Mouse (Mus musculus): Measurements from ENCODE around the gene Syna. TPM values are rescaled to one million over a fixed set of nuclear protein-coding genes. Genes with fewer than 3 reads are reported as not detected.

Syna gene
- polyA plus RNA-seq (2014; fragmentation: Nextera tagmentation; extraction: Ambion mirVana) = 0.10 TPM in 1 of 2 replicates, not detected in the other

DNA sequence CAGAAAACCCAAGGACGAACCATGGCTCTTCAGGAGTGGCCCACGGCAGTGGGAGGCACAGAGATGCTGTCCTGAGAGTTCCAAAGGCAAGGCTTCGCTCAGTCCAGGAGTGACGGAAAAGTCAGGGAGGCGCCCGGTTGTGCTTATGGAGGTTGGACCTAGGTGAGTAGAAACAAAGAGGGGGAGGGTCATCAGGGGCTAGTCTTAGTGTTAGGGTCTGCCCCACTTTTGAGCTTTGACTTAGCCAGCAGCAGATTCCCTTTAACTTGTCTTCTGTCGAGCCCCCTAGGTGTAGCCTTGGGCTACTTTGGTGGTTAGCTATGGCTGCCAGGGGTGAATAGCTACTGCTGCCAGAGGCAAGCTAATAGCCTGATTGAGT is at the start of gene Syna:
TSS of gene Syna (minus strand) at position 101 of the 379 bp plus-strand sequence.
- H3K27ac ChIP-seq (ENCODE audit: low read depth, low read length) = no peak within 1 kb of the TSS
- H3K36me3 ChIP-seq (ENCODE audit: control insufficient read depth, insufficient read depth, low read length) = no peaks in the 10 kb centered on the region
- H3K4me3 ChIP-seq (ENCODE audit: low read depth, low read length) = no peak within 1 kb of the TSS
- H3K4me2 ChIP-seq (ENCODE audit: low read length) = no peak within 1 kb of the TSS
- H3K4me1 ChIP-seq (ENCODE audit: control insufficient read depth, insufficient read depth, low read length) = peaks cover 7% of the 10 kb centered on the region
- no peak for DNase-seq (ENCODE audit: low spot score)
- 91% methylated on average over 7 of the region's 7 CpGs for WGBS
- H3K9me3 ChIP-seq (replicated peaks; ENCODE audit: control insufficient read depth, low read length) = no peaks in the 10 kb centered on the region
- no peak for ATAC-seq
- H3K9ac ChIP-seq (ENCODE audit: low read length) = no peak within 1 kb of the TSS
- H3K27me3 ChIP-seq (replicated peaks; ENCODE audit: control insufficient read depth, insufficient read depth, low read length) = no peaks in the 10 kb centered on the region

DNA sequence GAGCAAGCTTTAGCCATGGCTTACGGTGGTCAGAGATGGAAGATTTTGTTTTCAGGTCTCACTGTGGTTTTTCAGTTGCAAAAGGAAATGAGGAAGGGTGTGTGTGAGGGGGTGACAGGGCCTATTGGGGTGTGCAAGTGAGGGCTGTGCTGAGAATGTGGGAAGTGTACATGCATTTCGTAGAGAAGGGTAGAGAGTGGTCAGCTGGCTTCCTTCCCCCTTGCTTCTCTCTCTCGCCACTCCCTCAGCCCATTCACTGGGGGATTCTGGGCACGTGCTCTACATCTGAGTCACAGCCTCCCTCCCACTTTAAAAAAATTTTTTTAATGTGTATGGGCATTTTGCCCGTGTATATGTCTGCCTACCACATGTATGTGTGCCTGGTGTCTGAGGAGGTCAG is 47.1 kb upstream of the Syna start:
- Histone ChIP-seq H3K4me1 (ENCODE audit: control insufficient read depth, insufficient read depth, low read length) (no peaks in the 10 kb centered on the region), H3K4me2 (ENCODE audit: low read length) (no peak overlapping the region), H3K4me3 (ENCODE audit: low read depth, low read length) (no peak overlapping the region), H3K27me3 (replicated peaks; ENCODE audit: control insufficient read depth, insufficient read depth, low read length) (no peaks in the 10 kb centered on the region), H3K9ac (ENCODE audit: low read length) (no peak overlapping the region), H3K36me3 (ENCODE audit: control insufficient read depth, insufficient read depth, low read length) (no peaks in the 10 kb centered on the region), H3K9me3 (replicated peaks; ENCODE audit: control insufficient read depth, low read length) (no peaks in the 10 kb centered on the region), H3K27ac (ENCODE audit: low read depth, low read length) (no peak overlapping the region)
- no peak for ATAC-seq
- WGBS = 75% methylated on average over 5 of the region's 5 CpGs
- DNase-seq (ENCODE audit: low spot score) = no peak

DNA sequence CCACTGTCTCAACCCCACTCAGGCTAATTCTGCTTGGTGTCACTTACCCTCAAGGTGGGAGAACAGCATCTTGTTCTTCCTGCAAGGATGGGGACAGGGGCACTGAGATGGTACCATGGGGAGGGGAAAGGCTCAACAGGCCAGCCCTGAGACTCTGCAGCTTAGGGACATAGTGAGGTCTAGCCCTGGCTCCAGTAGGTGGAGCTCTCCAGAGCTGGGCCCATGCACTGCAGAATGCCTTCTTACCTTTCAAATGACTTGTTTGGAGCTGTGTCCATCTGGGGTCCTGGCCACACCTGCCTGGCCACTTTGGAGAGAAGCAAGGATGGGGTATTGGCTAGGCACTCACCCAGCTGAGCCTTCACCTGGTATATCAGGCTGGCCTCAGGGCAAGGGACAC is 46.3 kb upstream of the Syna start:
- Histone ChIP-seq H3K4me1 (ENCODE audit: control insufficient read depth, insufficient read depth, low read length) (no peaks in the 10 kb centered on the region), H3K36me3 (ENCODE audit: control insufficient read depth, insufficient read depth, low read length) (no peaks in the 10 kb centered on the region), H3K9me3 (replicated peaks; ENCODE audit: control insufficient read depth, low read length) (no peaks in the 10 kb centered on the region), H3K4me2 (ENCODE audit: low read length) (no peak overlapping the region), H3K27ac (ENCODE audit: low read depth, low read length) (no peak overlapping the region), H3K9ac (ENCODE audit: low read length) (no peak overlapping the region), H3K27me3 (replicated peaks; ENCODE audit: control insufficient read depth, insufficient read depth, low read length) (no peaks in the 10 kb centered on the region), H3K4me3 (ENCODE audit: low read depth, low read length) (no peak overlapping the region)
- DNase-seq (ENCODE audit: low spot score) (no peak), ATAC-seq (no peak)

DNA sequence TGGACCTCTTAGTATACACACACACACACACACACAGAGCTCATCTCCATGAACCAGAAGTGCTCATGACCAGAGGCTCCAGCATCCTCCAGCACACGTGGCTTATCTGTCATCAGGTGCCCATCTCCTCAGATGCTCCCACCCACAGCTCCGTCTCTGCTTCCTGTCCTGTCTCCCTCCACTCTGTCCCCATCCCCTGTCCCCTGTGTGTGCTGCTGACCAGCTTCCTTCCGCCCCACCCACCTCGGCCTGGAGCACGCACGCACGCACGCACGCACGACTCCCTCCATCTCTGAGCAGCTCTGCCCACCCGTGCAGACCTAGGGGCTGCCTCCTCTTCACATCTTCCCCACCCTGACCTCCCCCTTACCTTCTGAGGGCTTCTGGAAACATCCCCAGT is 44.4 kb upstream of the Syna start:
- DNase-seq (ENCODE audit: low spot score) (no peak), ATAC-seq (no peak)
- Histone ChIP-seq H3K4me2 (ENCODE audit: low read length) (no peak overlapping the region), H3K27me3 (replicated peaks; ENCODE audit: control insufficient read depth, insufficient read depth, low read length) (no peaks in the 10 kb centered on the region), H3K4me3 (ENCODE audit: low read depth, low read length) (no peak overlapping the region), H3K9me3 (replicated peaks; ENCODE audit: control insufficient read depth, low read length) (no peaks in the 10 kb centered on the region), H3K27ac (ENCODE audit: low read depth, low read length) (no peak overlapping the region), H3K4me1 (ENCODE audit: control insufficient read depth, insufficient read depth, low read length) (no peaks in the 10 kb centered on the region), H3K9ac (ENCODE audit: low read length) (no peak overlapping the region), H3K36me3 (ENCODE audit: control insufficient read depth, insufficient read depth, low read length) (peaks cover 7% of the 10 kb centered on the region; the same call in 1 of the 2 replicates)
- WGBS = 92% methylated on average over 11 of the region's 11 CpGs

DNA sequence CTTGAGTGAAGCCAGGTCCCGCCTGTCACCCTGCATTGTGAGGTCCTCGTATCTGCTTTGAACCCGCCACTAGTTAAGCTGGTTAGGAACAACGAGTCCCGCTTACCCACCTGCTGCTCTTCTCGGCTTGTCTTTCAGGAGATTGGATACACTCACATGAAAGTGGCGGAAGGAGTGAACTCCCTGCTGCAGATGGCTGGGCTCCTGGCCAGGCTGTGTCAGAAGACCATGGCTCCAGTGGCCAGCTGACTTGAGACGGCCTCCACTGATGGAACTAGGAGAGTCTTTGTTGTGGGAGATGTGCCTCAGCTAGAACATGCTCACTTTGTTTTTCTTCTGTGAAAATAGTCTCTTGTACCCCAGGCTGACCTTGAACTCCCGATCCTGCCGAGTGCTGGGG is 37.7 kb upstream of the Syna start:
- DNase-seq (ENCODE audit: low spot score) (no peak), ATAC-seq (no peak)
- Histone ChIP-seq H3K36me3 (ENCODE audit: control insufficient read depth, insufficient read depth, low read length) (peaks cover 73% of the 10 kb centered on the region), H3K27me3 (replicated peaks; ENCODE audit: control insufficient read depth, insufficient read depth, low read length) (no peaks in the 10 kb centered on the region), H3K27ac (ENCODE audit: low read depth, low read length) (no peak overlapping the region), H3K4me1 (ENCODE audit: control insufficient read depth, insufficient read depth, low read length) (no peaks in the 10 kb centered on the region), H3K9me3 (replicated peaks; ENCODE audit: control insufficient read depth, low read length) (no peaks in the 10 kb centered on the region), H3K4me2 (ENCODE audit: low read length) (no peak overlapping the region), H3K9ac (ENCODE audit: low read length) (no peak overlapping the region), H3K4me3 (ENCODE audit: low read depth, low read length) (no peak overlapping the region)
- WGBS = 83% methylated on average over 10 of the region's 10 CpGs

DNA sequence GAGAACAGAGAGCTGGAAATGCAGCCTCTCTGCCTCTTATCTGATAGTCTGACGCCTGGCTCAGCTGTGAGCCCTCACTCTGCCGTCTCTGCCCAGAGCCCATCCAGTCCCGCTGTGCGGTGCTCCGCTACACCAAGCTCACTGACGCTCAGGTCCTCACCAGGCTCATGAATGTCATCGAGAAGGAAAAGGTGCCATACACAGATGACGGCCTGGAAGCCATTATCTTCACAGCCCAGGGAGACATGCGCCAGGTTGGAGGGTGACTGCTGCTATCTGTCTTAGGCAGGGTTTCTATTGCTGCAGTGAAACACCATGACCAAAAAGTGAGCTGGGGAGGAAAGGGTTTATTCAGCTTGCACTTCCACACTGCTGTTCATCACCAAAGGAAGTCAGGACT is 33.1 kb upstream of the Syna start:
- H3K4me2 ChIP-seq (ENCODE audit: low read length) = no peak overlapping the region

DNA sequence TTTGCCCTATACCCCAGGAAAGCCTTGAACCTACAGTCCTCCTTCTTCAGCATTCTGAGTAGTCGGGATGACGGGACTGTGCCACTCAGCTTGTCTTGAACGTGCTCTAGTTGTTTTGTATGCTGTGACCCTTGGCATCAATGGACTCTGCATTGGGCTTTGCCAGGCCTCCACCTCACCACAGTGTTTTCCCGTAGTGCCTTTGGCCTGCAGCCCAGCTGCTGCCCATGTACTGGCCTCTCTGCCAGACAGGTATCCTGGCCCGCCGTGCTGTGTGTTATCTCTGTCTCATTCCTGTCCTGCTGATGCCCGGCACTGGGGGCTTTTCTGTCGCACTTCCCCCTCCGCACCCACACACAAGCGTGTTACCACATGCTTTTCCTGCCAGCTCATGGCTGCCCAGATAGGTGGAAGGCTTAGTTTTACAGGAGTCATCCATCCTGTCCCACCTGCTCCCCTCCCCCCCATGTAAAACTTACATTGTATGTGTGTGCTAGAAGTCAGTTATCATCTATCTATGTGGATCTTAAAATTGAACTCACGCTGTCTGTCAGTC is 32.1 kb upstream of the Syna start:
- H3K9ac ChIP-seq (ENCODE audit: low read length) = no peak overlapping the region
- peaks cover 82% of the 10 kb centered on the region for H3K36me3 ChIP-seq (ENCODE audit: control insufficient read depth, insufficient read depth, low read length)
- no peaks in the 10 kb centered on the region for H3K4me1 ChIP-seq (ENCODE audit: control insufficient read depth, insufficient read depth, low read length)
- no peak overlapping the region for H3K4me3 ChIP-seq (ENCODE audit: low read depth, low read length)
- H3K4me2 ChIP-seq (ENCODE audit: low read length) = no peak overlapping the region
- no peak overlapping the region for H3K27ac ChIP-seq (ENCODE audit: low read depth, low read length)
- H3K27me3 ChIP-seq (replicated peaks; ENCODE audit: control insufficient read depth, insufficient read depth, low read length) = no peaks in the 10 kb centered on the region
- 92% methylated on average over 11 of the region's 11 CpGs for WGBS
- no peaks in the 10 kb centered on the region for H3K9me3 ChIP-seq (replicated peaks; ENCODE audit: control insufficient read depth, low read length)
- ATAC-seq (no peak), DNase-seq (ENCODE audit: low spot score) (no peak)

More for the DNA sequence above, 33.1 kb upstream of the Syna start:
- WGBS = 89% methylated on average over 9 of the region's 9 CpGs
- Histone ChIP-seq H3K9me3 (replicated peaks; ENCODE audit: control insufficient read depth, low read length) (no peaks in the 10 kb centered on the region), H3K4me3 (ENCODE audit: low read depth, low read length) (no peak overlapping the region), H3K4me1 (ENCODE audit: control insufficient read depth, insufficient read depth, low read length) (no peaks in the 10 kb centered on the region), H3K27me3 (replicated peaks; ENCODE audit: control insufficient read depth, insufficient read depth, low read length) (no peaks in the 10 kb centered on the region), H3K27ac (ENCODE audit: low read depth, low read length) (no peak overlapping the region), H3K9ac (ENCODE audit: low read length) (no peak overlapping the region), H3K36me3 (ENCODE audit: control insufficient read depth, insufficient read depth, low read length) (peaks cover 88% of the 10 kb centered on the region)
- no peak for ATAC-seq
- DNase-seq (ENCODE audit: low spot score) = no peak

DNA sequence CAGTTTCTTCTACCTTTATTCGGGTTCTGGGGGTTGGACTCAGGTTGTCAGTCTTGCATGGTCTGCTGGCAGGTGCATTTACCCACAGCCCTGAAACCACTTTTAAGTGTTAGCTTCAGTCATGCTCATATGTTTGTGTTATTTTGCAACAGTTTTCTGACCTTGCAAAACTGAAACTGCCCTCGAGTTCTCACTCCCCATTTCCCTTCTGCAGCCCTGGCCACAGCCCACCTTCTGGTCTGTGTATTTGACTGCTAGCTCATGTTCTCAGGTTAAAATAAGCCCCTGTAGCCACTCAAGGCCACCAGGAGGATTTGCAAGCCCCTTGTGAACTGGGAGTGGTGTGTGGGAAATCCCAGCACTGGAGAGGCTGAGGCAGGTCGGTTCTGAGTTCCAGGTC is 29.9 kb upstream of the Syna start:
- Histone ChIP-seq H3K9ac (ENCODE audit: low read length) (no peak overlapping the region), H3K9me3 (replicated peaks; ENCODE audit: control insufficient read depth, low read length) (no peaks in the 10 kb centered on the region), H3K4me2 (ENCODE audit: low read length) (no peak overlapping the region), H3K36me3 (ENCODE audit: control insufficient read depth, insufficient read depth, low read length) (peaks cover 60% of the 10 kb centered on the region), H3K4me1 (ENCODE audit: control insufficient read depth, insufficient read depth, low read length) (no peaks in the 10 kb centered on the region), H3K27me3 (replicated peaks; ENCODE audit: control insufficient read depth, insufficient read depth, low read length) (no peaks in the 10 kb centered on the region), H3K27ac (ENCODE audit: low read depth, low read length) (no peak overlapping the region), H3K4me3 (ENCODE audit: low read depth, low read length) (no peak overlapping the region)
- ATAC-seq = no peak
- DNase-seq (ENCODE audit: low spot score) = no peak
- WGBS = 89% methylated on average over 3 of the region's 3 CpGs

DNA sequence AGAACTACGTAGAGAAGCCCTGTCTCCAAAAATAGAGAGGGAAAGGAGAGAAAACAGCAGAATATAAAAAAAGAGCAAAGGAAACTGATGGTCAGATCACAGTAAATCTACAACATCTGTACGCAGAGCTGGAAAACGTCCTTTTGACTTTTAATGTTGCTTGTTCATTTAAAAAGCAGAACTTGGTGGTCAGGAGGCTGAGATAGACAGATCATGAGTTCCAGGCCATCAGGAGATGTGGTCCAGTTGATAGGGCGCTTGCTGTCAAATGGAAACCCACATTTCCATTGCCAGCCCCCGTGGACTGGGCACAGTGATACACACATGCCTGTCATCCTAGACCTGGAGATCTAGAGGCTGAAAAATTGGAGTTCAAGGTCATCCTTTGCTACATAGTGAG is 24.8 kb upstream of the Syna start:
- Histone ChIP-seq H3K4me3 (ENCODE audit: low read depth, low read length) (no peak overlapping the region), H3K27me3 (replicated peaks; ENCODE audit: control insufficient read depth, insufficient read depth, low read length) (no peaks in the 10 kb centered on the region), H3K27ac (ENCODE audit: low read depth, low read length) (no peak overlapping the region), H3K9me3 (replicated peaks; ENCODE audit: control insufficient read depth, low read length) (no peaks in the 10 kb centered on the region), H3K36me3 (ENCODE audit: control insufficient read depth, insufficient read depth, low read length) (peaks cover 10% of the 10 kb centered on the region; the same call in 1 of the 2 replicates), H3K4me2 (ENCODE audit: low read length) (no peak overlapping the region), H3K9ac (ENCODE audit: low read length) (no peak overlapping the region), H3K4me1 (ENCODE audit: control insufficient read depth, insufficient read depth, low read length) (peaks cover 11% of the 10 kb centered on the region; the same call in 1 of the 2 replicates)
- 92% methylated on average over 5 of the region's 5 CpGs for WGBS
- DNase-seq (ENCODE audit: low spot score) (no peak), ATAC-seq (no peak)
